Mouse (Mus musculus) liver, postnatal 0 days (tissue): ENCODE measurements around the gene Hcar1. TPM values are rescaled to one million over a fixed set of nuclear protein-coding genes. Genes with fewer than 3 reads are reported as not detected.

ENCODE experiments used
- ATAC-seq: fragments of 200-750 bp; cut with Nextera tagmentation; 2 replicates; pipeline ENCODE4 v1.8.0; 2017; ENCODE audit warnings: mild to moderate bottlenecking, moderate library complexity
- DNase-seq: peaks from one replicate; pipeline ENCODE4 v3.0.0-alpha.2; 2016
- H3K27ac ChIP-seq: fragments of 300-500 bp; sonication (generic); 2 replicates; pipeline ENCODE4 v1.5.1; 2014; ENCODE audit warnings: antibody characterized with exemption, moderate library complexity, mild to moderate bottlenecking, low read depth
- H3K27me3 ChIP-seq: fragments of 300-500 bp; sonication (generic); 2 replicates; pipeline ENCODE4 v1.6.1; 2014; ENCODE audit warnings: low read length, control low read depth, mixed read lengths; ENCODE audit not compliant: insufficient read depth
- H3K36me3 ChIP-seq: fragments of 300-500 bp; sonication (generic); replicated peaks from 2 replicates; pipeline ENCODE4 v1.6.1; 2014; ENCODE audit warnings: mild to moderate bottlenecking, control low read depth, low read length, moderate library complexity, mixed read lengths; ENCODE audit not compliant: insufficient read depth
- H3K4me1 ChIP-seq: fragments of 300-500 bp; sonication (generic); 2 replicates; pipeline ENCODE4 v1.6.1; 2014; ENCODE audit warnings: antibody characterized with exemption, mild to moderate bottlenecking, control low read depth; ENCODE audit not compliant: insufficient read depth
- H3K4me2 ChIP-seq: fragments of 300-500 bp; sonication (generic); 2 replicates; pipeline ENCODE4 v1.6.1; 2014; ENCODE audit warnings: low read depth, mild to moderate bottlenecking, low read length, moderate library complexity, mixed read lengths
- H3K4me3 ChIP-seq: fragments of 300-500 bp; sonication (generic); 2 replicates; pipeline ENCODE4 v1.5.1; 2014; ENCODE audit warnings: low read depth, low read length
- H3K9ac ChIP-seq: fragments of 300-500 bp; sonication (generic); replicated peaks from 2 replicates; pipeline ENCODE4 v1.6.1; 2014; ENCODE audit warnings: mild to moderate bottlenecking, moderate library complexity
- H3K9me3 ChIP-seq: fragments of 300-500 bp; sonication (generic); 2 replicates; pipeline ENCODE4 v1.6.1; 2016; ENCODE audit warnings: mild to moderate bottlenecking, control low read depth, low read length, mixed read lengths
- CTCF ChIP-seq: sonication (generic); IDR thresholded peaks from 2 replicates; pipeline ENCODE4 v1.5.1; 2016; ENCODE audit warnings: antibody characterized with exemption, low read depth
- EP300 ChIP-seq: IDR thresholded peaks from 2 replicates; pipeline ENCODE4 v1.6.1; 2016; ENCODE audit warnings: antibody characterized with exemption, low read depth, mild to moderate bottlenecking
- WGBS: fragments of 180-500 bp; shearing (Covaris S2); extraction: QIAGEN DNeasy Blood & Tissue Kit; methylation state at CpG from one replicate; pipeline ENCODE4 v1.1.7; 2014; ENCODE audit not compliant: insufficient replicate concordance; 5-methylcytosine and 5-hydroxymethylcytosine counted together
- polyA plus RNA-seq: library from polyadenylated mRNA; unstranded; fragments of >200 nt; fragmentation: Nextera tagmentation; extraction: Ambion mirVana; gene quantifications from 2 replicates; pipeline ENCODE4 v1.2.1, GENCODE M21; 2015

Gene Hcar1
- polyA plus RNA-seq: 0.11 and 0.14 TPM in 2 replicates

- Histone ChIP-seq H3K36me3 (no peaks in the 10 kb centered on the region), H3K27ac (0 out of 2 replicates have a peak within 1 kb of the TSS, but pooled peaks have one; percentile 3), H3K4me2 (peak within 1 kb of the TSS; percentile 38), H3K27me3 (0 out of 2 replicates have a peak, but pooled peaks cover 10% of the 10 kb centered on the region), H3K4me1 (no peaks in the 10 kb centered on the region), H3K9ac (no peak within 1 kb of the TSS), H3K4me3 (no peak within 1 kb of the TSS), H3K9me3 (no peaks in the 10 kb centered on the region)
- TF ChIP-seq CTCF (no peak), EP300 (no peak)
- no peak for ATAC-seq
- 47% methylated on average over 12 of the region's 12 CpGs for WGBS
- DNase-seq: no peak
Observed at GRCm38 (mm10) chr5:123879928-123880327, at the start of gene Hcar1. Gene Hcar1 (minus strand): TSS chr5:123880020.

GRCm38 (mm10) chr5:123927118-123927517, 47.3 kb upstream of the Hcar1 start, which contains the start of gene Gm43518:
Gene Gm43518 (plus strand): TSS chr5:123927418.
- DNase-seq (no peak), ATAC-seq (no peak)
- no peak for TF ChIP-seq EP300
- no peak for TF ChIP-seq CTCF
- peaks cover 8% of the 10 kb centered on the region; the same call in 1 of the 2 replicates for H3K4me1 ChIP-seq
- no peaks in the 10 kb centered on the region for H3K9me3 ChIP-seq
- no peak within 1 kb of the TSS for H3K4me3 ChIP-seq
- H3K9ac ChIP-seq: no peak within 1 kb of the TSS
- no peaks in the 10 kb centered on the region for H3K27me3 ChIP-seq
- no peak within 1 kb of the TSS for H3K4me2 ChIP-seq
- peaks cover 43% of the 10 kb centered on the region for H3K36me3 ChIP-seq
- no peak within 1 kb of the TSS for H3K27ac ChIP-seq
- WGBS: 89% methylated on average over 9 of the region's 9 CpGs

DNA sequence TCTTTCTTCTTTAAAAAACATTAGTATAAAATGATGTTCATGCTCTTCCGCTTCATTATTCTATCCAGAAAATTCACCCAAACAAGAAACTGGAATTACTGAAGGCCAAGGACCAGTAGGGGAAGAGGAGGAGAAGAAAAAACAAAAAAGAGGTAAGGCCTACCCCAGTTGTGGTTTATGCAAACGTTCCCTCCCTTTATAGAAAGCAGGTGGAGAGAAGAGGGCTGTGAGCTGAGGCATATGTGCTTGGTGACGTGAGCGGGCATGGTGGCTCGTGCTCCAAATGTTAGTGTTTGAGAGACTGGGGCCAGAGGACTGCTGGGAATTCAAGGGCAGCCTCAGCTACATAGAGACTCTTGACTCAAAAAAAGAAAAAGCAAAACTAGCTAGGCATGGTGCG, 42.3 kb upstream of the Hcar1 start:
- no peaks in the 10 kb centered on the region for H3K9me3 ChIP-seq
- no peaks in the 10 kb centered on the region for H3K4me1 ChIP-seq
- H3K27ac ChIP-seq: no peak overlapping the region
- no peaks in the 10 kb centered on the region for H3K27me3 ChIP-seq
- DNase-seq: no peak
- no peak overlapping the region for H3K4me3 ChIP-seq
- peaks cover 57% of the 10 kb centered on the region for H3K36me3 ChIP-seq
- H3K9ac ChIP-seq: no peak overlapping the region
- no peak for ATAC-seq
- no peak overlapping the region for H3K4me2 ChIP-seq
- WGBS: 84% methylated on average over 6 of the region's 6 CpGs
- TF ChIP-seq EP300 (no peak), CTCF (no peak)

DNA sequence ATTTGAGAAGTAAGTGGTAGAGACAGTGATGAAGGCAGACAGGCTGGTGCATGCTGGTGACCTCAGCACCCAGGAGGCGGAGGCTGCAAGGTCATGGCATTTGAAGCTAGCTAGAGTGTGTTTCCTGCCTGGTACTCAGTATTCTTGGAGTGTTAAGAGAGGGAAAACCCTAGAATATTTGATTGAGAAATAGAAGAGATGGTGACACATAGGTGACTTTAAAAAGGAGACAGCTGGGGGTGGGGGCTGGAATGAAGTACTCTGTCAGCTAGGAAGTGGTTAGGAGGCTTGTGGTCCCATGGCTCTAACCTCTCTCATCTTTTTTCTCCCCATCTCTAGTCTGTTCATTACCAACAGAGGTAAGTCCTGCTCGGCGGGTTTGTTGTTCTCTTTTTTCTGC, 35.0 kb upstream of the Hcar1 start:
- Histone ChIP-seq H3K36me3 (peaks cover 32% of the 10 kb centered on the region), H3K27me3 (no peaks in the 10 kb centered on the region), H3K9me3 (no peaks in the 10 kb centered on the region), H3K4me1 (no peaks in the 10 kb centered on the region), H3K9ac (no peak overlapping the region), H3K27ac (no peak overlapping the region), H3K4me3 (no peak overlapping the region), H3K4me2 (no peak overlapping the region)
- DNase-seq: peak; percentile 9
- ATAC-seq: no peak
- TF ChIP-seq CTCF: no peak
- no peak for TF ChIP-seq EP300
- 60% methylated on average over 3 of the region's 3 CpGs for WGBS

GRCm38 (mm10) chr5:123907631-123907977, 27.8 kb upstream of the Hcar1 start:
- peaks cover 21% of the 10 kb centered on the region for H3K36me3 ChIP-seq
- H3K4me3 ChIP-seq: peak overlapping the region; percentile 87
- H3K27ac ChIP-seq: peak overlapping the region; percentile 81
- H3K4me1 ChIP-seq: peaks cover 10% of the 10 kb centered on the region
- peak overlapping the region; percentile 98 for H3K9ac ChIP-seq
- TF ChIP-seq CTCF (no peak), EP300 (no peak)
- no peaks in the 10 kb centered on the region for H3K27me3 ChIP-seq
- 2% methylated on average over 9 of the region's 10 CpGs for WGBS
- no peak for ATAC-seq
- H3K4me2 ChIP-seq: peak overlapping the region; percentile 93
- DNase-seq: no peak
- H3K9me3 ChIP-seq: no peaks in the 10 kb centered on the region

- TF ChIP-seq CTCF: peak; percentile 99
- peak; percentile 97 for TF ChIP-seq EP300
- peak within 1 kb of the TSS; percentile 98 for H3K9ac ChIP-seq
- DNase-seq: peak; percentile 100
- peak; percentile 98 for ATAC-seq
- H3K4me1 ChIP-seq: peaks cover 10% of the 10 kb centered on the region
- H3K27me3 ChIP-seq: no peaks in the 10 kb centered on the region
- H3K4me3 ChIP-seq: peak within 1 kb of the TSS; percentile 87
- under 1% methylated on average over 40 of the region's 61 CpGs for WGBS
- H3K27ac ChIP-seq: peak within 1 kb of the TSS; percentile 81
- H3K9me3 ChIP-seq: no peaks in the 10 kb centered on the region
- peaks cover 19% of the 10 kb centered on the region for H3K36me3 ChIP-seq
- peak within 1 kb of the TSS; percentile 93 for H3K4me2 ChIP-seq
Observed at GRCm38 (mm10) chr5:123906976-123907630, 27.3 kb upstream of the Hcar1 start, which contains the start of gene Denr. Gene Denr (plus strand): TSS chr5:123907175.
